Mouse (Mus musculus): ENCODE data around the gene Gm10073.

DNA sequence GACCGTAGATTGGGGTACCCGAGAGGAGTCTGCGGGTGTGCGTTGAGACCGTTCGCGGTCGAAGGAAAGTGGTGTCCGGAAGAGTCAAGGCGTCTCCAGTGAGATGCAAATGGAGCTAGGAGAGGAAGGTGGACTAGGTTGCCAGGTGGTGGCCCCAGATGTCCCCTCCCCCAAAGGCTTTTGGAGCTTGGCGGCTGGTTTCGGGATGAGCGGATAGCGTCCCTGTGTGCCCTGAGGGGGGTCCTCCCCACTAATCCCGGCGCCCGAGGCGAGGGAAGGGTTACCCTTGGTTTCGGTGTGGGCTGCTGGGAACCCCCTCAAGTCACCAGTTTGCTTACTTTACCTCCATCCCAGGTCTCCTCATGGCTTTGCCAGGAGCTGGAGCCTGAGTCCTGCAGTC is 30.7 kb upstream of the Gm10073 start:
- TF ChIP-seq EP300 (IDR thresholded peaks at IDR 0.05; ENCODE audit: low read length) (no peak), POLR2A (IDR thresholded peaks at IDR 0.05; ENCODE audit: low read depth, low read length) (no peak), ZKSCAN1 (IDR thresholded peaks at IDR 0.05; ENCODE audit: borderline replicate concordance, low read depth, low read length) (no peak), USF1 (IDR thresholded peaks at IDR 0.05; ENCODE audit: low read depth, low read length) (no peak), CTCF (conservative IDR thresholded peaks at IDR 0.05 in 1 of 2, IDR thresholded peaks at IDR 0.05 in 1 of 2; ENCODE audit: low read depth in 2 of 2, low read length in 2 of 2) (no peak), E2F4 (IDR thresholded peaks at IDR 0.05; ENCODE audit: insufficient replicate concordance, low read depth, low read length) (no peak), TCF12 (IDR thresholded peaks at IDR 0.05; ENCODE audit: low read depth, low read length) (no peak), ZNF384 (IDR thresholded peaks at IDR 0.05; ENCODE audit: low read depth, low read length) (no peak), USF2 (conservative IDR thresholded peaks at IDR 0.05; ENCODE audit: low read depth, low read length) (no peak), NRF1 (IDR thresholded peaks at IDR 0.05; ENCODE audit: low read depth, low read length) (no peak), MYC (IDR thresholded peaks at IDR 0.05; ENCODE audit: low read depth, low read length) (no peak), CHD2 (IDR thresholded peaks at IDR 0.05; ENCODE audit: low read length) (no peak), MAX (IDR thresholded peaks at IDR 0.05; ENCODE audit: low read length) (no peak)
